Mouse (Mus musculus): ENCODE results near the gene Slc7a1. TPM values are rescaled to one million over a fixed set of nuclear protein-coding genes. Genes with fewer than 3 reads are reported as not detected.
A peak's percentile ranks its signal among the peaks of the same experiment; 100 is the strongest.

The Slc7a1 gene
- polyA plus RNA-seq, 1 experiment from 2014 or later: 17.8 TPM

DNA sequence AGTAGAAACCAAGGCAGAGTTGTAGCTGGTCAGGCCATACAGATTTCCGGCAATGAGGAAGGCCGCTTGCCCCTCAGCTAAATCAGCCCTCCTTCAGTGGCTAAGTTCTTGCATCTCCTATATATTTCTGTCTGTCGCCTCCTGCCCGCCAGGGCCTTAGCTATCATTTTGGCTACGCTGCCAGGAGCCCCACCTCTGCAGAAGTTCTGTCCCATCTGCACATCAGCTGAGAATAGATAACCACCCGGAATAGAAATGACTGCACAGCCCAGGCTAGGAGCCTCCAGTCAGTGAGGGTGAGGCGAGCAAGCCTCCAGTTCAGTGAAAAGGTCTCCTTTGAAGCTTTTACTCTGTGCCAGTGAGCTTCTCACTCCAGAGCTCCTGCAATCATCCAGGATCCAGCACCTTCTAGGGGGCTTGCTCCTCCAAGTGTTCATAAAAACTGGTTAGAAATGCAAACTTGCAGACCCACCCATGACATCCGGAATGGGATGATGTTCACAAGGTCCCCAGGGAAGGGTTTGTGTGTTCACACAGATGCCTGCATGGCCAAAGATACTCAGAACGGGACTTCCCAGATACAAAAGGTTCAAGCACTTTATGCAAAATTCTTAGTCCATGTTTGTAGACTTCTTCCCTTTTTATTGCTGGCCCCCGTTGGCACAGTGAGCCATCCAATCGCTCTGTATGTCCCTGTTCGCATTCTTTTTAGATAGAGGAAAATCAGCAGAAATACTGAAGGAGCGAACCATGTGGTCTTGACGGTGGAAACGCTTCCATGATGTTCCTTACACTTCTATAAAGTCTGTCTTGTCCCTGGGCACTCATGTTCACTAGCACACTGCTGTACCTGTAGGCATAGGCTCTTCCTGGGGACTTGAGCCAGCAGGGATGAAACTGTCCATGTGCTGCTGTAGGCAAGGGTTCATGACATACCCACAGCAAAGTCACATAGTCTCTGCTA lies 10.4 kb downstream of the Slc7a1 start:
- Histone ChIP-seq H3K27ac (replicated peaks) (no peak overlapping the region), H3K9ac (ENCODE audit: low read length) (no peak overlapping the region), H3K4me1 (replicated peaks; ENCODE audit: control insufficient read depth, insufficient read depth) (peaks cover 4% of the 10 kb centered on the region; the same call in 1 of the 2 replicates), H3K4me2 (replicated peaks; ENCODE audit: low read depth) (no peak overlapping the region), H3K4me3 (ENCODE audit: low read depth, low read length) (no peak overlapping the region), H3K9me3 (ENCODE audit: control insufficient read depth, low read length) (no peaks in the 10 kb centered on the region), H3K36me3 (ENCODE audit: control insufficient read depth, insufficient read depth, low read length) (no peaks in the 10 kb centered on the region), H3K27me3 (ENCODE audit: control insufficient read depth, insufficient read depth, low read length) (no peaks in the 10 kb centered on the region)
- 87% methylated on average over 15 of the region's 15 CpGs for WGBS
- no peak for TF ChIP-seq CTCF (IDR thresholded peaks at IDR 0.05; ENCODE audit: low read depth)
- no peak for TF ChIP-seq EP300 (optimal IDR thresholded peaks at IDR 0.05)
- ATAC-seq (ENCODE audit: low FRiP score, low TSS enrichment) (no peak), DNase-seq (ENCODE audit: low spot score) (no peak)

DNA sequence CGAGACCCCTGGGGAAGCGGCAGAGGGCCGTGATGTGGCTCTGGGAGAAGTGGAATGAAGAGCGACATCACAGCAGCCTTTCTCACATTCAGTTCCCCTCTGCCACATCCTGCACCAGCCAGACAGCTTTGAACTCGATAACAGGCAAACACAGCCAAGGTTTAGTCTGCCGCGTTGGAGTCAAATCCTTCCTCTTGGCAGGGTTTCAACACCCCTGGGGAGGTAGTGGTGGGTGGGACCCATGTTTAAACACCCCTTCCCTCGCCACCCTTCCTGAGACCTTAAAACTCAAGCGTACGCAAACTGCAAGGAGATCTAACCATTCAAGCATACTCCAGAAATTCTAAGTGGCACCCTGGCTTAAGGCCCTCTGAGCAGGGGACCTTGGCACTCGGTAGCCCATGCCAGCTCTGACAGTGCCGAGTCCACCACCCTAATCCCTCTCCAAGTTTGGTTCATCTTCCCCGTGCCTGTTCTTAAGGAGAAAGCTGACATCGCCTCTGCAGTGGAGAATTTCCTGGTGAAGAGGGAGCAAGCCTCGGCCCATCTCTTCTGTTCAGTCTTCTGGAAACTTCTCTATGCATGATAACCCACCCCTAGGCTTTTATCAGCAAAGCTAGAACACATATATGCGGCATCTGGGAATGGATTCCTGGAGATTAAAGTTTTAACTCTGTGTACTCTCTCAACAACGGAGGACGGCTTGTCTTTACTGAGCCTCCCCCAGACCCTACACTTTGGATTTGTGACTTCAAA lies 11.3 kb downstream of the Slc7a1 start:
- H3K27me3 ChIP-seq (ENCODE audit: control insufficient read depth, insufficient read depth, low read length): no peaks in the 10 kb centered on the region
- no peak overlapping the region for H3K4me2 ChIP-seq (replicated peaks; ENCODE audit: low read depth)
- no peak overlapping the region for H3K4me3 ChIP-seq (ENCODE audit: low read depth, low read length)
- no peaks in the 10 kb centered on the region for H3K9me3 ChIP-seq (ENCODE audit: control insufficient read depth, low read length)
- no peak overlapping the region for H3K27ac ChIP-seq (replicated peaks)
- ATAC-seq (ENCODE audit: low FRiP score, low TSS enrichment) (no peak), DNase-seq (ENCODE audit: low spot score) (no peak)
- no peaks in the 10 kb centered on the region for H3K36me3 ChIP-seq (ENCODE audit: control insufficient read depth, insufficient read depth, low read length)
- TF ChIP-seq CTCF (IDR thresholded peaks at IDR 0.05; ENCODE audit: low read depth) (no peak), EP300 (optimal IDR thresholded peaks at IDR 0.05) (no peak)
- 54% methylated on average over 18 of the region's 18 CpGs for WGBS
- 0 out of 2 replicates have a peak overlapping the region, but pooled peaks have one; percentile 4 for H3K9ac ChIP-seq (ENCODE audit: low read length)
- peaks cover 4% of the 10 kb centered on the region; the same call in 1 of the 2 replicates for H3K4me1 ChIP-seq (replicated peaks; ENCODE audit: control insufficient read depth, insufficient read depth)

- TF ChIP-seq CTCF (IDR thresholded peaks at IDR 0.05; ENCODE audit: low read depth) (peak; percentile 56), EP300 (optimal IDR thresholded peaks at IDR 0.05) (no peak)
- 92% methylated on average over 2 of the region's 2 CpGs for WGBS
These were observed 11.9 kb downstream of the Slc7a1 start for GRCm38 (mm10) chr5:148387820-148388219.

DNA sequence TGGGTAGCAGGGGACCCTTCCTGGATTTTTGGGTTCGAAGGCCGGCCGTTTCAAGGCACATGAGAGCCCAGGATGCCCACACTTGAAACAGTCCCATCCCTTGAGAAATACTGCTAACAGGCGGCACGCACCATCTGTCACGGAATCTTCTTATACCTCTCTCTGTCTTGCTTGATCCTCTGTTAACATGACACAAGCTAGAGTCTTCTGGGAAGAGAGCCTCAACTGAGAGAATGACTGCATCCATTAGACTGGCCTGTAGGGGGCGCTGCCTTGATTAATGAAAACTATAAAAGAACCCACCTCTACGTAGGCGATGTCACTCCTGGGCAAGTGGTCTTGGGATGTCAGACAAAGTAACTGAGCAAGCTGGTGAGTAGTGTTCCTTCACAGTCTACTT lies 13.2 kb downstream of the Slc7a1 start:
- 88% methylated on average over 9 of the region's 9 CpGs for WGBS
- TF ChIP-seq CTCF (IDR thresholded peaks at IDR 0.05; ENCODE audit: low read depth) (peak; percentile 50), EP300 (optimal IDR thresholded peaks at IDR 0.05) (no peak)
- Histone ChIP-seq H3K4me2 (replicated peaks; ENCODE audit: low read depth) (no peak overlapping the region), H3K4me1 (replicated peaks; ENCODE audit: control insufficient read depth, insufficient read depth) (peaks cover 4% of the 10 kb centered on the region; the same call in 1 of the 2 replicates), H3K36me3 (ENCODE audit: control insufficient read depth, insufficient read depth, low read length) (no peaks in the 10 kb centered on the region), H3K9me3 (ENCODE audit: control insufficient read depth, low read length) (no peaks in the 10 kb centered on the region), H3K4me3 (ENCODE audit: low read depth, low read length) (no peak overlapping the region), H3K9ac (ENCODE audit: low read length) (no peak overlapping the region), H3K27me3 (ENCODE audit: control insufficient read depth, insufficient read depth, low read length) (no peaks in the 10 kb centered on the region), H3K27ac (replicated peaks) (no peak overlapping the region)
- ATAC-seq (ENCODE audit: low FRiP score, low TSS enrichment) (no peak), DNase-seq (ENCODE audit: low spot score) (no peak)

More at GRCm38 (mm10) chr5:148387820-148388219, 11.9 kb downstream of the Slc7a1 start:
- H3K4me2 ChIP-seq (replicated peaks; ENCODE audit: low read depth): no peak overlapping the region
- no peaks in the 10 kb centered on the region for H3K36me3 ChIP-seq (ENCODE audit: control insufficient read depth, insufficient read depth, low read length)
- H3K9me3 ChIP-seq (ENCODE audit: control insufficient read depth, low read length): no peaks in the 10 kb centered on the region
- ATAC-seq (ENCODE audit: low FRiP score, low TSS enrichment) (no peak), DNase-seq (ENCODE audit: low spot score) (no peak)
- peaks cover 4% of the 10 kb centered on the region; the same call in 1 of the 2 replicates for H3K4me1 ChIP-seq (replicated peaks; ENCODE audit: control insufficient read depth, insufficient read depth)
- no peak overlapping the region for H3K4me3 ChIP-seq (ENCODE audit: low read depth, low read length)
- no peak overlapping the region for H3K9ac ChIP-seq (ENCODE audit: low read length)
- no peaks in the 10 kb centered on the region for H3K27me3 ChIP-seq (ENCODE audit: control insufficient read depth, insufficient read depth, low read length)
- H3K27ac ChIP-seq (replicated peaks): no peak overlapping the region

- TF ChIP-seq EP300 (optimal IDR thresholded peaks at IDR 0.05) (no peak), CTCF (IDR thresholded peaks at IDR 0.05; ENCODE audit: low read depth) (no peak)
These were observed 15.1 kb downstream of the Slc7a1 start for GRCm38 (mm10) chr5:148384501-148385055.

More at GRCm38 (mm10) chr5:148384501-148385055, 15.1 kb downstream of the Slc7a1 start:
- Histone ChIP-seq H3K9me3 (ENCODE audit: control insufficient read depth, low read length) (no peaks in the 10 kb centered on the region), H3K27ac (replicated peaks) (no peak overlapping the region), H3K4me2 (replicated peaks; ENCODE audit: low read depth) (no peak overlapping the region), H3K9ac (ENCODE audit: low read length) (no peak overlapping the region), H3K36me3 (ENCODE audit: control insufficient read depth, insufficient read depth, low read length) (no peaks in the 10 kb centered on the region), H3K4me3 (ENCODE audit: low read depth, low read length) (no peak overlapping the region), H3K4me1 (replicated peaks; ENCODE audit: control insufficient read depth, insufficient read depth) (peaks cover 4% of the 10 kb centered on the region; the same call in 1 of the 2 replicates), H3K27me3 (ENCODE audit: control insufficient read depth, insufficient read depth, low read length) (no peaks in the 10 kb centered on the region)
- no peak for ATAC-seq (ENCODE audit: low FRiP score, low TSS enrichment)
- whole genome bisulfite sequencing: 67% methylated on average over 9 of the region's 9 CpGs
- DNase-seq (ENCODE audit: low spot score): no peak

Data from stomach, postnatal 0 days (tissue).